Mouse (Mus musculus) CH12.LX (cell line): ENCODE measurements at regions not wholly inside any gene's neighbourhood (a gene's known extent, or its start where the extent isn't known, plus 50 kb on each side); places are given as distances from the start of the nearest gene placed in this dataset.
"Not testable (repeated sequence)": the region's sequence is repeated elsewhere in the genome, so short reads cannot be mapped to it uniquely, and the experiment has no call there.

ENCODE experiments used
- DNase-seq: peaks from one replicate; pipeline ENCODE4 v3.0.0-alpha.2; 2013; ENCODE audit errors: extremely low read depth
- H3K27ac ChIP-seq: 2 replicates; pipeline ENCODE4 v1.5.1; 2012; ENCODE audit warnings: low read depth, mild to moderate bottlenecking, control low read depth, moderate library complexity; ENCODE audit not compliant: insufficient read depth
- H3K27me3 ChIP-seq: replicated peaks from 2 replicates; pipeline ENCODE3; 2012; ENCODE audit warnings: inconsistent platforms
- H3K36me3 ChIP-seq, 2 experiments: replicated peaks in 1 of 2; 2 replicates each; pipeline versions ENCODE3 to v1.6.1; 2012; ENCODE audit warnings: inconsistent platforms in 1 of 2, low read length in 1 of 2, mild to moderate bottlenecking in 1 of 2, mixed read lengths in 1 of 2, moderate library complexity in 1 of 2; ENCODE audit not compliant: control insufficient read depth in 1 of 2, insufficient read depth in 1 of 2
- H3K4me1 ChIP-seq, 2 experiments: 2 replicates each; pipeline ENCODE4 v1.6.1; 2012; ENCODE audit warnings: inconsistent platforms in 1 of 2, moderate library complexity in 1 of 2; ENCODE audit not compliant: insufficient read depth in 2 of 2, control insufficient read depth in 1 of 2
- H3K4me2 ChIP-seq: 2 replicates; pipeline ENCODE4 v1.6.1; 2012; ENCODE audit warnings: low read depth, mild to moderate bottlenecking, control low read depth; ENCODE audit not compliant: poor library complexity, insufficient read depth, severe bottlenecking
- H3K4me3 ChIP-seq, 3 experiments: fragments of 150-350 bp in 1 of 3; sonication (generic) in 1 of 3; replicated peaks in 1 of 3; 2 replicates each; pipeline versions ENCODE3 to v1.5.1; 2011 to 2012; ENCODE audit warnings: low read depth in 2 of 3, low read length in 2 of 3, mild to moderate bottlenecking in 2 of 3, moderate library complexity in 2 of 3, control low read depth in 1 of 3, improper control_type of control experiment in 1 of 3, inconsistent platforms in 1 of 3, mixed read lengths in 1 of 3; ENCODE audit not compliant: poor library complexity in 1 of 3
- H3K79me2 ChIP-seq: replicated peaks from 2 replicates; pipeline ENCODE4 v1.6.1; 2012; ENCODE audit warnings: mild to moderate bottlenecking, moderate library complexity; ENCODE audit not compliant: control insufficient read depth, poor library complexity, insufficient read depth, severe bottlenecking; ENCODE audit errors: extremely low read depth
- H3K9ac ChIP-seq: 2 replicates; pipeline ENCODE4 v1.6.1; 2012; ENCODE audit warnings: low read depth, mild to moderate bottlenecking, control low read depth, moderate library complexity; ENCODE audit not compliant: insufficient read depth
- H3K9me3 ChIP-seq: replicated peaks from 2 replicates; pipeline ENCODE3; 2012; ENCODE audit warnings: low read length, inconsistent platforms, mixed read lengths
- CHD1 ChIP-seq: IDR thresholded peaks from 2 replicates; pipeline ENCODE4 v1.6.1; 2012; ENCODE audit warnings: low read depth, low read length, improper control_type of control experiment, inconsistent platforms
- CTCF ChIP-seq, 2 experiments: IDR thresholded peaks in 1 of 2; conservative IDR thresholded peaks in 1 of 2; 2 replicates each; pipeline ENCODE4 v1.5.1; 2011 to 2012; ENCODE audit warnings: low read depth in 2 of 2, low read length in 2 of 2, improper control_type of control experiment in 1 of 2, inconsistent platforms in 1 of 2, mild to moderate bottlenecking in 1 of 2, moderate library complexity in 1 of 2
- E2F4 ChIP-seq: IDR thresholded peaks from 2 replicates; pipeline ENCODE4 v1.6.1; 2011; ENCODE audit warnings: low read depth, low read length, improper control_type of control experiment; ENCODE audit not compliant: insufficient replicate concordance
- ELF1 ChIP-seq: IDR thresholded peaks from 2 replicates; pipeline ENCODE4 v1.6.1; 2014; ENCODE audit warnings: low read depth, mild to moderate bottlenecking, inconsistent platforms, low read length, improper control_type of control experiment
- EP300 ChIP-seq: IDR thresholded peaks from 2 replicates; pipeline ENCODE4 v1.6.1; 2011; ENCODE audit warnings: low read length, improper control_type of control experiment
- ETS1 ChIP-seq: conservative IDR thresholded peaks from 2 replicates; pipeline ENCODE4 v1.6.1; 2012; ENCODE audit warnings: low read depth, mild to moderate bottlenecking, inconsistent platforms, low read length, improper control_type of control experiment, moderate library complexity
- GABPA ChIP-seq: IDR thresholded peaks from 2 replicates; pipeline ENCODE4 v1.6.1; 2012; ENCODE audit warnings: low read depth, low read length, improper control_type of control experiment, inconsistent platforms; ENCODE audit not compliant: insufficient replicate concordance
- IRF4 ChIP-seq: IDR thresholded peaks from 2 replicates; pipeline ENCODE4 v1.6.1; 2014; ENCODE audit warnings: low read depth, mild to moderate bottlenecking, inconsistent platforms, low read length, improper control_type of control experiment
- JUND ChIP-seq: conservative IDR thresholded peaks from 2 replicates; pipeline ENCODE4 v1.6.1; 2011; ENCODE audit warnings: low read depth, low read length, improper control_type of control experiment
- KAT2A ChIP-seq: IDR thresholded peaks from 2 replicates; pipeline ENCODE4 v1.6.1; 2012; ENCODE audit warnings: low read length, improper control_type of control experiment, inconsistent platforms; ENCODE audit not compliant: insufficient replicate concordance
- MAFK ChIP-seq: IDR thresholded peaks from 2 replicates; pipeline ENCODE4 v1.6.1; 2011; ENCODE audit warnings: low read length, improper control_type of control experiment; ENCODE audit not compliant: insufficient replicate concordance
- MAX ChIP-seq: IDR thresholded peaks from 2 replicates; pipeline ENCODE4 v1.6.1; 2011; ENCODE audit warnings: low read length, improper control_type of control experiment
- MEF2A ChIP-seq: IDR thresholded peaks from 2 replicates; pipeline ENCODE4 v1.6.1; 2014; ENCODE audit warnings: low read depth, mild to moderate bottlenecking, inconsistent platforms, low read length, improper control_type of control experiment, borderline replicate concordance
- MXI1 ChIP-seq: IDR thresholded peaks from 2 replicates; pipeline ENCODE4 v1.6.1; 2011; ENCODE audit warnings: mild to moderate bottlenecking, low read depth, low read length, improper control_type of control experiment
- MYC ChIP-seq: IDR thresholded peaks from 2 replicates; pipeline ENCODE4 v1.6.1; 2011; ENCODE audit warnings: low read depth, mild to moderate bottlenecking, improper control_type of control experiment, low read length
- RCOR1 ChIP-seq: conservative IDR thresholded peaks from 2 replicates; pipeline ENCODE4 v1.6.1; 2012; ENCODE audit warnings: low read depth, mild to moderate bottlenecking, inconsistent platforms, low read length, improper control_type of control experiment
- SIN3A ChIP-seq: IDR thresholded peaks from 2 replicates; pipeline ENCODE4 v1.6.1; 2012; ENCODE audit warnings: low read length, improper control_type of control experiment, inconsistent platforms
- SMC3 ChIP-seq: IDR thresholded peaks from 2 replicates; pipeline ENCODE4 v1.6.1; 2011; ENCODE audit warnings: low read depth, low read length, improper control_type of control experiment
- TCF12 ChIP-seq: IDR thresholded peaks from 2 replicates; pipeline ENCODE4 v1.6.1; 2014; ENCODE audit warnings: low read depth, mild to moderate bottlenecking, inconsistent platforms, low read length, improper control_type of control experiment
- USF1 ChIP-seq: IDR thresholded peaks from 2 replicates; pipeline ENCODE4 v1.6.1; 2014; ENCODE audit warnings: low read depth, mild to moderate bottlenecking, inconsistent platforms, low read length, improper control_type of control experiment
- USF2 ChIP-seq: conservative IDR thresholded peaks from 2 replicates; pipeline ENCODE4 v1.6.1; 2011; ENCODE audit warnings: low read depth, low read length, improper control_type of control experiment
- ZC3H11A ChIP-seq: IDR thresholded peaks from 2 replicates; pipeline ENCODE4 v1.6.1; 2012; ENCODE audit warnings: low read depth, mild to moderate bottlenecking, inconsistent platforms, low read length, improper control_type of control experiment
- dilution Hi-C: fragments of 300-500 bp; cut with MboI; formaldehyde crosslinking; loops from 2 replicates; pipeline ENCODE4 v1.14.3; 2020; ENCODE audit warnings: low sequenced_read_pairs; ENCODE audit not compliant: extremely low pct_unique_long_range_greater_than_20kb, extremely low pct_ligation_motif_present
- in situ Hi-C: fragments of 300-500 bp; cut with MboI; formaldehyde crosslinking; loops from 3 replicates; pipeline ENCODE4 v1.14.3; 2019; ENCODE audit warnings: low sequenced_read_pairs, low pct_ligation_motif_present, low pct_unique_long_range_greater_than_20kb, mixed read lengths

- dilution Hi-C loops: no loop called here
- H3K79me2 ChIP-seq: no peaks in the 10 kb centered on the region
- no peaks in the 10 kb centered on the region for H3K27me3 ChIP-seq
- no peak overlapping the region for H3K9ac ChIP-seq
- DNase-seq: no peak
- peaks cover 8% of the 10 kb centered on the region for H3K9me3 ChIP-seq
- no peak overlapping the region for H3K27ac ChIP-seq
- in situ Hi-C loops: no loop called here
- no peaks in the 10 kb centered on the region for H3K4me1 ChIP-seq
- no peaks in the 10 kb centered on the region for H3K36me3 ChIP-seq
- H3K4me2 ChIP-seq: no peak overlapping the region
- TF ChIP-seq EP300 (no peak), MEF2A (no peak), KAT2A (no peak), SIN3A (no peak), GABPA (no peak), ELF1 (no peak), TCF12 (no peak), MAX (no peak)
- no peak overlapping the region for H3K4me3 ChIP-seq
Measured at GRCm38 (mm10) chr15:38151654-38152053, 726.3 kb downstream of the 4930447A16Rik start.

GRCm38 (mm10) chr15:38153821-38154220 is 728.5 kb downstream of the 4930447A16Rik start:
- H3K4me2 ChIP-seq, H3K9ac ChIP-seq, H3K27me3 ChIP-seq, DNase-seq, H3K36me3 ChIP-seq, in situ Hi-C loops, H3K4me1 ChIP-seq, dilution Hi-C loops, H3K27ac ChIP-seq, H3K79me2 ChIP-seq, H3K9me3 ChIP-seq, H3K4me3 ChIP-seq: not testable (repeated sequence)

- no peak for TF ChIP-seq MAX
- no peak for TF ChIP-seq ETS1
- no peak for TF ChIP-seq RCOR1
- no peak for TF ChIP-seq ZC3H11A
- TF ChIP-seq USF1: no peak
- TF ChIP-seq IRF4: no peak
- TF ChIP-seq SIN3A: no peak
- TF ChIP-seq SMC3: no peak
- no peak for TF ChIP-seq MYC
- no peak for TF ChIP-seq CTCF (conservative IDR thresholded peaks at IDR 0.05 in 1 of 2, IDR thresholded peaks at IDR 0.05 in 1 of 2; ENCODE audit: low read depth in 2 of 2, low read length in 2 of 2)
- no peak for TF ChIP-seq MXI1
- TF ChIP-seq CHD1: no peak
- TF ChIP-seq E2F4: no peak
- no peak for TF ChIP-seq USF2
- TF ChIP-seq JUND: no peak
- no peak for TF ChIP-seq TCF12
- no peak for TF ChIP-seq MAFK
- TF ChIP-seq, all 38 proteins: peak for 0
- no peaks in the 10 kb centered on the region for H3K36me3 ChIP-seq
- peaks cover 0 to 11% of the 10 kb centered on the region in 2 experiments; a peak in 2 of 4 replicates for H3K4me1 ChIP-seq
- H3K27me3 ChIP-seq: no peaks in the 10 kb centered on the region
- no peak overlapping the region for H3K9ac ChIP-seq
- in situ Hi-C loops (no loop called here), dilution Hi-C loops (no loop called here)
- H3K79me2 ChIP-seq: no peaks in the 10 kb centered on the region
- H3K4me3 ChIP-seq: no peak overlapping the region
- H3K27ac ChIP-seq: no peak overlapping the region
- no peak overlapping the region for H3K4me2 ChIP-seq
- peaks cover 8% of the 10 kb centered on the region for H3K9me3 ChIP-seq
- no peak for DNase-seq
Measured at GRCm38 (mm10) chr15:38159161-38159560, 733.8 kb downstream of the 4930447A16Rik start.
